Mouse (Mus musculus) testis, adult 2 months (tissue): Measurements from ENCODE around the gene Tmem202. TPM values are rescaled to one million over a fixed set of nuclear protein-coding genes. Genes with fewer than 3 reads are reported as not detected.

Source experiments
- H3K27ac ChIP-seq: fragments of 200-500 bp; 2 replicates; pipeline ENCODE4 v1.5.1; 2012; ENCODE audit warnings: low read depth, low read length; ENCODE audit not compliant: control insufficient read depth, insufficient read depth
- H3K27me3 ChIP-seq: fragments of 200-500 bp; 2 replicates; pipeline ENCODE4 v1.6.1; 2012; ENCODE audit warnings: mild to moderate bottlenecking, low read length, moderate library complexity; ENCODE audit not compliant: control insufficient read depth, insufficient read depth
- H3K36me3 ChIP-seq: fragments of 200-500 bp; 2 replicates; pipeline ENCODE4 v1.6.1; 2012; ENCODE audit warnings: mild to moderate bottlenecking, low read length; ENCODE audit not compliant: control insufficient read depth, insufficient read depth
- H3K4me1 ChIP-seq: fragments of 200-500 bp; 2 replicates; pipeline ENCODE4 v1.6.1; 2012; ENCODE audit warnings: low read length; ENCODE audit not compliant: control insufficient read depth, insufficient read depth
- H3K4me3 ChIP-seq: fragments of 200-500 bp; 2 replicates; pipeline ENCODE4 v1.5.1; 2012; ENCODE audit warnings: low read depth, mild to moderate bottlenecking, low read length, moderate library complexity, mixed read lengths; ENCODE audit not compliant: control insufficient read depth
- CTCF ChIP-seq: fragments of 200-500 bp; IDR thresholded peaks from 2 replicates; pipeline ENCODE4 v1.5.1; 2012; ENCODE audit warnings: low read depth, mild to moderate bottlenecking, inconsistent platforms, low read length, moderate library complexity; ENCODE audit not compliant: control insufficient read depth, insufficient read depth, insufficient replicate concordance
- POLR2A ChIP-seq: fragments of 200-500 bp; IDR thresholded peaks from 2 replicates; pipeline ENCODE4 v1.6.1; 2012; ENCODE audit warnings: low read depth, mild to moderate bottlenecking, inconsistent platforms, low read length, moderate library complexity; ENCODE audit not compliant: control insufficient read depth
- polyA plus RNA-seq: library from polyadenylated mRNA; depleted of rRNA; stranded (reverse); fragments of >200 nt; gene quantifications from 2 replicates; pipeline ENCODE4 v1.2.3, GENCODE M21; 2012

Gene Tmem202
- polyA plus RNA-seq, 1 experiment, result 71.6 TPM

- TF ChIP-seq POLR2A (no peak), CTCF (no peak)
- H3K4me3 ChIP-seq, result no peak overlapping the region
- no peak overlapping the region for H3K27ac ChIP-seq
- no peaks in the 10 kb centered on the region for H3K36me3 ChIP-seq
- no peaks in the 10 kb centered on the region for H3K27me3 ChIP-seq
- H3K4me1 ChIP-seq, result no peaks in the 10 kb centered on the region
Observed at GRCm38 (mm10) chr9:59517127-59517526, 22.5 kb downstream of the Tmem202 start.

- H3K27me3 ChIP-seq, result no peaks in the 10 kb centered on the region
- TF ChIP-seq POLR2A (no peak), CTCF (no peak)
Observed at GRCm38 (mm10) chr9:59515069-59515468, 24.6 kb downstream of the Tmem202 start.

GRCm38 (mm10) chr9:59512381-59512780 lies 27.3 kb downstream of the Tmem202 start:
- H3K4me3 ChIP-seq, result no peak overlapping the region
- H3K27me3 ChIP-seq, result no peaks in the 10 kb centered on the region
- no peaks in the 10 kb centered on the region for H3K36me3 ChIP-seq
- TF ChIP-seq CTCF, result no peak
- TF ChIP-seq POLR2A, result no peak
- H3K27ac ChIP-seq, result no peak overlapping the region
- no peaks in the 10 kb centered on the region for H3K4me1 ChIP-seq

More at GRCm38 (mm10) chr9:59515069-59515468, 24.6 kb downstream of the Tmem202 start:
- no peak overlapping the region for H3K4me3 ChIP-seq
- no peaks in the 10 kb centered on the region for H3K4me1 ChIP-seq
- H3K27ac ChIP-seq, result no peak overlapping the region
- H3K36me3 ChIP-seq, result no peaks in the 10 kb centered on the region

- no peak overlapping the region for H3K27ac ChIP-seq
- no peaks in the 10 kb centered on the region for H3K4me1 ChIP-seq
- TF ChIP-seq POLR2A (no peak), CTCF (no peak)
- H3K27me3 ChIP-seq, result no peaks in the 10 kb centered on the region
- no peaks in the 10 kb centered on the region for H3K36me3 ChIP-seq
- H3K4me3 ChIP-seq, result no peak overlapping the region
Observed at GRCm38 (mm10) chr9:59508146-59508545, 31.5 kb downstream of the Tmem202 start.

GRCm38 (mm10) chr9:59487331-59487730 lies 52.3 kb downstream of the Tmem202 start:
- Histone ChIP-seq H3K36me3 (0 out of 2 replicates have a peak, but pooled peaks cover 2% of the 10 kb centered on the region), H3K27ac (peak overlapping the region; percentile 91), H3K4me3 (peak overlapping the region; percentile 95), H3K4me1 (peaks cover 3% of the 10 kb centered on the region; the same call in 1 of the 2 replicates), H3K27me3 (no peaks in the 10 kb centered on the region)
- no peak for TF ChIP-seq CTCF
- TF ChIP-seq POLR2A, result no peak

GRCm38 (mm10) chr9:59486549-59487065 lies 53.0 kb downstream of the Tmem202 start, which contains the start of gene Arih1:
Arih1 (minus strand) TSS chr9:59486618.
- peak; percentile 99 for TF ChIP-seq POLR2A
- TF ChIP-seq CTCF, result no peak; the same call in 1 of the 2 replicates
- no peaks in the 10 kb centered on the region for H3K27me3 ChIP-seq
- H3K4me3 ChIP-seq, result peak within 1 kb of the TSS; percentile 95
- peaks cover 3% of the 10 kb centered on the region; the same call in 1 of the 2 replicates for H3K4me1 ChIP-seq
- H3K27ac ChIP-seq, result peak within 1 kb of the TSS; percentile 100
- 0 out of 2 replicates have a peak, but pooled peaks cover 2% of the 10 kb centered on the region for H3K36me3 ChIP-seq

- Histone ChIP-seq H3K36me3 (0 out of 2 replicates have a peak, but pooled peaks cover 2% of the 10 kb centered on the region), H3K4me1 (peaks cover 3% of the 10 kb centered on the region; the same call in 1 of the 2 replicates), H3K27ac (peak overlapping the region; percentile 100), H3K4me3 (peak overlapping the region; percentile 95), H3K27me3 (no peaks in the 10 kb centered on the region)
- TF ChIP-seq POLR2A (no peak), CTCF (no peak)
Observed at GRCm38 (mm10) chr9:59486076-59486518, 53.5 kb downstream of the Tmem202 start.

- 0 out of 2 replicates have a peak, but pooled peaks cover 2% of the 10 kb centered on the region for H3K36me3 ChIP-seq
- peaks cover 3% of the 10 kb centered on the region; the same call in 1 of the 2 replicates for H3K4me1 ChIP-seq
- peak overlapping the region; percentile 100 for H3K27ac ChIP-seq
- no peak; the same call in 1 of the 2 replicates for TF ChIP-seq POLR2A
- no peak for TF ChIP-seq CTCF
- no peaks in the 10 kb centered on the region for H3K27me3 ChIP-seq
- peak overlapping the region; percentile 95 for H3K4me3 ChIP-seq
Observed at GRCm38 (mm10) chr9:59485511-59486075, 54.1 kb downstream of the Tmem202 start.
